Mouse (Mus musculus) C2C12 (cell line): ENCODE measurements around the gene C77080.

Experiments used
- CTCF ChIP-seq: IDR thresholded peaks from one replicate; pipeline ENCODE4 v1.5.1; 2011; ENCODE audit not compliant: control insufficient read depth, insufficient read depth, insufficient read length
- FOSL1 ChIP-seq: IDR thresholded peaks from one replicate; pipeline ENCODE4 v1.8.0; 2011; ENCODE audit warnings: mild to moderate bottlenecking, low read length; ENCODE audit not compliant: poor library complexity, insufficient read depth, severe bottlenecking
- USF1 ChIP-seq: IDR thresholded peaks from one replicate; pipeline ENCODE4 v1.6.1; 2011; ENCODE audit warnings: low read depth, mild to moderate bottlenecking, control low read depth, moderate library complexity

GRCm38 (mm10) chr4:129286683-129287471, 25.7 kb upstream of the C77080 start:
- TF ChIP-seq CTCF (no peak), USF1 (no peak), FOSL1 (no peak)
